Mouse (Mus musculus) heart, embryonic 12.5 days (tissue): ENCODE data around the gene Atg3. TPM values are rescaled to one million over a fixed set of nuclear protein-coding genes. Genes with fewer than 3 reads are reported as not detected.
A peak's percentile ranks its signal among the peaks of the same experiment; 100 is the strongest.

Experiments used
- ATAC-seq: fragments of 200-750 bp; cut with Nextera tagmentation; 2 replicates; pipeline ENCODE4 v1.8.0; 2017; ENCODE audit warnings: moderate TSS enrichment, moderate library complexity; ENCODE audit not compliant: insufficient number of reproducible peaks, low FRiP score
- H3K27ac ChIP-seq: fragments of 300-500 bp; sonication (generic); 2 replicates; pipeline ENCODE4 v1.5.1; 2016; ENCODE audit warnings: mild to moderate bottlenecking, moderate library complexity; ENCODE audit not compliant: poor library complexity, severe bottlenecking
- H3K27me3 ChIP-seq: fragments of 300-500 bp; sonication (generic); replicated peaks from 2 replicates; pipeline ENCODE4 v1.6.1; 2016; ENCODE audit warnings: mild to moderate bottlenecking, moderate library complexity
- H3K36me3 ChIP-seq: fragments of 300-500 bp; sonication (generic); 2 replicates; pipeline ENCODE4 v1.6.1; 2016; ENCODE audit warnings: mild to moderate bottlenecking, moderate library complexity
- H3K4me1 ChIP-seq: fragments of 300-500 bp; sonication (generic); replicated peaks from 2 replicates; pipeline ENCODE4 v1.6.1; 2016; ENCODE audit warnings: mild to moderate bottlenecking
- H3K4me2 ChIP-seq: fragments of 300-500 bp; sonication (generic); 2 replicates; pipeline ENCODE4 v1.6.1; 2016; ENCODE audit warnings: mild to moderate bottlenecking, moderate library complexity
- H3K4me3 ChIP-seq: fragments of 300-500 bp; sonication (generic); 2 replicates; pipeline ENCODE4 v1.5.1; 2016; ENCODE audit warnings: mild to moderate bottlenecking
- H3K9ac ChIP-seq: fragments of 300-500 bp; sonication (generic); 2 replicates; pipeline ENCODE4 v1.6.1; 2016; ENCODE audit warnings: mild to moderate bottlenecking, moderate library complexity
- H3K9me3 ChIP-seq: fragments of 300-500 bp; sonication (generic); replicated peaks from 2 replicates; pipeline ENCODE4 v1.6.1; 2016; ENCODE audit warnings: mild to moderate bottlenecking, moderate library complexity
- WGBS: fragments of 180-500 bp; shearing (Covaris S2); methylation state at CpG from one replicate; pipeline ENCODE4 v1.1.7; 2016; 5-methylcytosine and 5-hydroxymethylcytosine counted together
- polyA plus RNA-seq: library from polyadenylated mRNA; unstranded; fragments of >200 nt; fragmentation: Nextera tagmentation; extraction: Ambion mirVana; gene quantifications from 2 replicates; pipeline ENCODE4 v1.2.1, GENCODE M21; 2016

The Atg3 gene
- 31.2 and 35.0 TPM in 2 replicates for polyA plus RNA-seq

DNA sequence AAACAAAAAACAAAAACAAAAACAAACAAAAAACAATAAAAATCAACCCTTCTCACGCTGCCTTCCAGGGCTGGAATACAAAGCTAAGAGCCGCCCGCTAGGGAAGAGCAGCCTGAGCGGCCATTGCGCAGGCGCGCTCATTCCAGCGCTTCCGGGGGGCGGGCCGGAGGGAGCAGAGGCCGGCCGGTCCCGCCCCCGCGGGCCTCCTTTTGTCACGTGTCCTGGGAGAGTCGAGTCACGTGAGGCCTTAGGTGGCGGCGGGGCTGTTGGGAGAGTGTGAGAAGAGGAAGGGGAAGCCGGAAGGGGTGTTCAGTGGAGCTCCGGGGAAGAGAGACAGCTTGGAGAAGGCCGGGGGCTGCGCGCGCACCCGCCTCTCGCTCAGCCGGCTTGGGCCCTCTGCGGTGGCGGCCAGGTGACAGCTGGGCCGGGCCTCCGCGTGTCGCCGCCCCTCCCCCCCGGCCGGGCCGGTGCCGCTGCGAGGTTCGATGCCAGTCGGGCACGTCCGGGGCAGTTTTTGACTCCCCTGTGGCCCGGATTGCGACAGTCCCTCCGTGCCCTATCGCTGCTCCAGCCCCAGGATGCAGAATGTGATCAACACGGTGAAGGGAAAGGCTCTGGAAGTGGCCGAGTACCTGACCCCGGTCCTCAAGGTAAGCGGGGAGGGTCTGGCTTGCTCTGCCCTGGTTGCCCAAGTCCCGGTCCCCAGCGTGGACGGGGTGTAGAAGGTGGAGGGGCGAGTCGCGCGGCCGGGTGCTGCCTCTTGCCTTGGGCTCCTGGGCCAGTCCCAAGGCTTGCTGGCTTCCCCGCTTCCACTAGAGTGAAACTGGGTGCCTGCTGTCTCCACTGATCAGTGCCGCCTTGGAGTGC is at the start of gene Atg3, which contains the start of gene Slc35a5:
Gene Atg3 (plus strand): TSS at position 264 of the 867 bp plus-strand sequence.
Gene Slc35a5 (minus strand): TSS at position 185 of the 867 bp plus-strand sequence.
- Histone ChIP-seq H3K27me3 (no peaks in the 10 kb centered on the region), H3K9ac (peak within 1 kb of the TSS; percentile 91), H3K4me2 (peak within 1 kb of the TSS; percentile 86), H3K9me3 (no peaks in the 10 kb centered on the region), H3K4me1 (peaks cover 16% of the 10 kb centered on the region), H3K36me3 (peaks cover 15% of the 10 kb centered on the region; the same call in 1 of the 2 replicates), H3K4me3 (peak within 1 kb of the TSS; percentile 99), H3K27ac (peak within 1 kb of the TSS; percentile 95)
- peak; percentile 99 for ATAC-seq
- under 1% methylated on average over 60 of the region's 64 CpGs for WGBS

- H3K4me3 ChIP-seq = no peak overlapping the region
- H3K9me3 ChIP-seq = no peaks in the 10 kb centered on the region
- no peaks in the 10 kb centered on the region for H3K27me3 ChIP-seq
- 10% methylated on average over 4 of the region's 4 CpGs for WGBS
- peaks cover 24% of the 10 kb centered on the region for H3K36me3 ChIP-seq
- H3K27ac ChIP-seq = peak overlapping the region; percentile 64
- H3K9ac ChIP-seq = no peak overlapping the region
- peak; percentile 64; the same call in 1 of the 2 replicates for ATAC-seq
- H3K4me1 ChIP-seq = peaks cover 30% of the 10 kb centered on the region
- H3K4me2 ChIP-seq = no peak overlapping the region
These were observed 48.1 kb upstream of the Atg3 start for GRCm38 (mm10) chr16:45110498-45110897.

DNA sequence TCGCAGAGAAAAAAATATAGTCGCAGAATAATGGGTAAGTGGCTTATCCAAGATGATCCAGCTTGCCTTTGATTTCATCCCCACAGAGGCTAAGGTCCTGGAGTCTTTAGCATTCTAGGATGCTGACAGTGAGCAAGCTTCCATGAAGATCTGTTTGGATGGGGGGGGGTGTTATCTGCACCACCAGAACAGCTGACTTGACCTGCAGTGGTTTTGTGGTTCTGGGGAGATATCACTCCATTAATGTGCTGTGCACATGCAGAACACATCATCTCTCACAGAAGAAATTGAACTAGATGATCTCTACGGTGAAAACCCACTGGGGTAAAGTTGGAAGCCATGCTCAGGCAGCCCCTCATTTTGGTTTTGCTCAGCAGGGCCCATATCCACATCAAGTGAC is 41.4 kb upstream of the Atg3 start:
- no peak for ATAC-seq
- H3K4me1 ChIP-seq = peaks cover 13% of the 10 kb centered on the region
- H3K27me3 ChIP-seq = no peaks in the 10 kb centered on the region
- no peak overlapping the region for H3K4me3 ChIP-seq
- H3K27ac ChIP-seq = no peak overlapping the region
- WGBS = 88% methylated on average over 3 of the region's 3 CpGs
- no peak overlapping the region for H3K9ac ChIP-seq
- H3K9me3 ChIP-seq = no peaks in the 10 kb centered on the region
- H3K4me2 ChIP-seq = no peak overlapping the region
- peaks cover 39% of the 10 kb centered on the region for H3K36me3 ChIP-seq

GRCm38 (mm10) chr16:45118760-45119159 is 39.8 kb upstream of the Atg3 start:
- H3K4me3 ChIP-seq = no peak overlapping the region
- ATAC-seq = no peak
- peaks cover 41% of the 10 kb centered on the region for H3K36me3 ChIP-seq
- 78% methylated on average over 3 of the region's 3 CpGs for WGBS
- no peaks in the 10 kb centered on the region for H3K9me3 ChIP-seq
- H3K27me3 ChIP-seq = no peaks in the 10 kb centered on the region
- no peak overlapping the region for H3K4me2 ChIP-seq
- no peak overlapping the region for H3K27ac ChIP-seq
- no peak overlapping the region for H3K9ac ChIP-seq
- peaks cover 13% of the 10 kb centered on the region for H3K4me1 ChIP-seq

GRCm38 (mm10) chr16:45120844-45121425 is 37.6 kb upstream of the Atg3 start:
- H3K9me3 ChIP-seq = no peaks in the 10 kb centered on the region
- peak; percentile 42; the same call in 1 of the 2 replicates for ATAC-seq
- no peaks in the 10 kb centered on the region for H3K27me3 ChIP-seq
- H3K4me3 ChIP-seq = no peak overlapping the region
- no peak overlapping the region for H3K4me2 ChIP-seq
- H3K27ac ChIP-seq = peak overlapping the region; percentile 53
- H3K4me1 ChIP-seq = peaks cover 20% of the 10 kb centered on the region
- WGBS = 28% methylated on average over 5 of the region's 5 CpGs
- H3K36me3 ChIP-seq = peaks cover 39% of the 10 kb centered on the region
- no peak overlapping the region for H3K9ac ChIP-seq

- 64% methylated on average over 5 of the region's 5 CpGs for WGBS
- Histone ChIP-seq H3K9ac (no peak overlapping the region), H3K4me2 (no peak overlapping the region), H3K4me1 (peaks cover 20% of the 10 kb centered on the region), H3K27ac (no peak overlapping the region), H3K4me3 (no peak overlapping the region), H3K9me3 (no peaks in the 10 kb centered on the region), H3K36me3 (peaks cover 35% of the 10 kb centered on the region), H3K27me3 (no peaks in the 10 kb centered on the region)
- ATAC-seq = no peak
These were observed 36.0 kb upstream of the Atg3 start for GRCm38 (mm10) chr16:45122571-45122970.

DNA sequence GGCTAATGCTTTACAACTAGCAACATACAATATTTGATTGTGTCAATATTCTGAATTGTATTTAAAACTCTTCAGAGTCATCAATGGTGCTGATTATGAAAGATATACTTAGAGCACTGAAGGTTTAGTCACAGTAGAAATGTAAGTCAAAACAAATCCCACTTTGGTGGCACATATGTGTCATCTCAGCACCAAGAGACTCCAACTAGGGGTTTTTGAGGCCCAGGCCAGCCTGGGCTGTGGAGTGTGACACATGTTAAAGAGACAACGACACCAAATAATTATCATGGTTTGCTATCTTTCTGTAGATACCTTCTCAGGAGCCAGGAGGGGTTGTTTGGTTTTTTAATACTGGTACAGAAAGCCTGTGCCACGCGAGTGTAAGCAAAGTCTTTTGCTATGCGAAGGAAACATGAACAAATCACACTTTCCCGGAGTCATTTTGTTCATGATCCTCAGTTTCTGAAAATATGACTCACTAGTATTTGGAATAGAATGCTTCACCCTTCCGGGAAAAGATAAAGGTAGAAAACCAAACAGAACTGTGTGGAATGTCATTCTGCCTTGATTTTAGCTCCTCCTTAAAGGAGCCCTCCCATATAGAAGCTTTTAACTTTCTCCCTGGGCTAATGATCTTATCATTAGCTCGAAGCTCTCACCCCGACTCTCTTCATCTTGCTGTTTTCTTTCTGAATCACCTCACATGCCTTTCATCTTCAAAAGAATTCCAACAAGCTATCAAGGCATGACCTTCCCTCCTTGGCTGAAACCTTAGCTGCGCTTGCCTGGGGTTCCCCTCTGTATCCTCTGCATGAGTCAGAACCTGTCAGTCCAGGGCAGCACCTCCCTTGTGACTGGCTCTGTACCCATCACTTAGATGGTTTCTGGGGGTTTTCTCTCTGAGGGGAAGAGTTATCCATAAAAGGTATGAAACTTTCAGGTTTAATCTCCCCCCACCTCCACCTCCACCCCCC is 34.1 kb upstream of the Atg3 start:
- H3K4me3 ChIP-seq = no peak overlapping the region
- peaks cover 20% of the 10 kb centered on the region for H3K4me1 ChIP-seq
- no peak overlapping the region for H3K9ac ChIP-seq
- WGBS = 34% methylated on average over 9 of the region's 9 CpGs
- no peaks in the 10 kb centered on the region for H3K27me3 ChIP-seq
- H3K27ac ChIP-seq = no peak overlapping the region
- H3K9me3 ChIP-seq = no peaks in the 10 kb centered on the region
- peaks cover 37% of the 10 kb centered on the region for H3K36me3 ChIP-seq
- no peak overlapping the region for H3K4me2 ChIP-seq
- no peak for ATAC-seq

DNA sequence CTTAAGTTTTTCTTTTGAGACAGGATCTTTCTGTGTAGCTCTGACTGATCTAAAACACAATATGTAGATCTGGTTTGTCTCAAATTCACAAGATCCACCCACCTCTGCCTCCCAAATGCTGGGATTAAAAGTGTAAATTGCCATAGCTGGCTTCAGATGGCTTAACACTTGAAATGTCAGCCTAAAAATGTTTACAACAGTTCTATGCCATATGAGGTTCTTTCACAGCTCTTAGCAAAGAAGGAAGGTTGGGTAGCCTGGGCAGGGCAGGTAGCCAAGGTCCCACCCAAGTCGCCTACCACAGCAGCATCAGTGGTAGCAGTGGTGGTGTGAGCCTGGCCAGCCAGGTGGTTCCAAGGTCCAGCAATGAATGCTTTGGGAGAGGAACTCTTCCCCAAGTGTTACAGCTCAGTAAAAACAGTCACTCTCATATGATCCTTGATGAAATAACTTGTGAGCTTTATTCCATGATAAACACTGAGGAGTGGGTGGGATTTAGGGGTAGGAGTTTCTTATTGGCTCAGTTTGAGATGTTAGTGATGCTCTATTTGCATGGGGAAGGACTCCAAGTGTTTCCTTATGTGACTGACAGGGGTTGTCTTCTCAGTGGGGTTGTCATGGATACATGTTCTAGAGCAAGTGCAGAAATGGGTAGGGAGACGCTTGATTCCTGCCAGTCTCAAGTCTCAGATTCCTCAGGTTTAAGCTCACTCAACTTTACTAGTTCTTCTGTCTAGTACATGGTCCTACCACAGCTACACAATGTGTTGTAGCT is 30.5 kb upstream of the Atg3 start:
- Histone ChIP-seq H3K27me3 (no peaks in the 10 kb centered on the region), H3K36me3 (peaks cover 33% of the 10 kb centered on the region), H3K9ac (no peak overlapping the region), H3K9me3 (no peaks in the 10 kb centered on the region), H3K27ac (no peak overlapping the region), H3K4me3 (no peak overlapping the region), H3K4me2 (no peak overlapping the region), H3K4me1 (peaks cover 9% of the 10 kb centered on the region)
- ATAC-seq = no peak
- WGBS = 82% methylated on average over 2 of the region's 2 CpGs

DNA sequence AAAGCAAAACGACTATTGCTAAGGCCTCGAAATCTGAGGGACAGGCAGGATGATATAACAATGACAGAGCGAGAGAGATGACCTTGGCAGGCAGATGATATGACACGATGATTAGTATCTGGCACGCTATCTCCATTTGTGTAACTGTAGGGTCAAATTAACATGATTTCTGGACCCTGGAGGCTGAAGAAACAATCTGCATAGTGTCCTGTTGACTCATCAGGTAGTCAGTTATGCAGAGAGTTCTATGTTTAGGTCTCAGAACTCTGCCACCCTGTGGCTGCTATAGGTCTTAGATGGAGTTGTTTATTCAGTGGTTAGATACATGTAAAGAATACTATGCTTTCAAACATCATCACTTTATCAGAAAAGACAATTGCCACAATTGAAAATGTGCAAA is 16.9 kb upstream of the Atg3 start:
- H3K4me2 ChIP-seq = no peak overlapping the region
- H3K9ac ChIP-seq = no peak overlapping the region
- WGBS = 90% methylated on average over 5 of the region's 5 CpGs
- no peak for ATAC-seq
- no peaks in the 10 kb centered on the region for H3K4me1 ChIP-seq
- no peaks in the 10 kb centered on the region for H3K27me3 ChIP-seq
- H3K27ac ChIP-seq = no peak overlapping the region
- H3K9me3 ChIP-seq = no peaks in the 10 kb centered on the region
- no peak overlapping the region for H3K4me3 ChIP-seq
- peaks cover 59% of the 10 kb centered on the region for H3K36me3 ChIP-seq

- Histone ChIP-seq H3K9me3 (no peaks in the 10 kb centered on the region), H3K4me1 (no peaks in the 10 kb centered on the region), H3K36me3 (peaks cover 64% of the 10 kb centered on the region), H3K4me2 (no peak overlapping the region), H3K4me3 (no peak overlapping the region), H3K9ac (no peak overlapping the region), H3K27ac (no peak overlapping the region), H3K27me3 (no peaks in the 10 kb centered on the region)
- WGBS = 88% methylated on average over 5 of the region's 5 CpGs
- ATAC-seq = no peak
These were observed 16.0 kb upstream of the Atg3 start for GRCm38 (mm10) chr16:45142565-45142964.
